Mouse (Mus musculus): ENCODE data around the gene Reep3.
"Not testable (repeated sequence)": the region's sequence is repeated elsewhere in the genome, so short reads cannot be mapped to it uniquely, and the experiment has no call there.

Gene Reep3

GRCm38 (mm10) chr10:67096621-67097436, at the start of gene Reep3:
Gene Reep3, minus strand, starts transcription at chr10:67096945.
- DNase-seq (ENCODE audit: low spot score in 2 of 2), result peak; percentile 77 to 80

- no peak for DNase-seq (ENCODE audit: low spot score in 2 of 2)
These were observed 48.9 kb upstream of the Reep3 start for GRCm38 (mm10) chr10:67145623-67146022.

GRCm38 (mm10) chr10:67144269-67144668, 47.5 kb upstream of the Reep3 start:
- DNase-seq (ENCODE audit: low spot score in 2 of 2), result no peak

- no peak for DNase-seq (ENCODE audit: low spot score in 2 of 2)
These were observed 46.9 kb upstream of the Reep3 start for GRCm38 (mm10) chr10:67143661-67144060.

- DNase-seq (ENCODE audit: low spot score in 2 of 2), result no peak
These were observed 40.7 kb upstream of the Reep3 start for GRCm38 (mm10) chr10:67137437-67137836.

- DNase-seq (ENCODE audit: low spot score in 2 of 2), result no peak
These were observed 37.6 kb upstream of the Reep3 start for GRCm38 (mm10) chr10:67134322-67134721.

- no peak for DNase-seq (ENCODE audit: low spot score in 2 of 2)
These were observed 35.0 kb upstream of the Reep3 start for GRCm38 (mm10) chr10:67131709-67132108.

GRCm38 (mm10) chr10:67129531-67129930, 32.8 kb upstream of the Reep3 start:
- no peak for DNase-seq (ENCODE audit: low spot score in 2 of 2)

GRCm38 (mm10) chr10:67126859-67127758, 30.4 kb upstream of the Reep3 start:
- peak; percentile 29 to 42 for DNase-seq (ENCODE audit: low spot score in 2 of 2)

- DNase-seq (ENCODE audit: low spot score in 2 of 2), result no peak
These were observed 29.5 kb upstream of the Reep3 start for GRCm38 (mm10) chr10:67126061-67126858.

- DNase-seq (ENCODE audit: low spot score in 2 of 2), result no peak
These were observed 27.4 kb upstream of the Reep3 start for GRCm38 (mm10) chr10:67124156-67124555.

- no peak for DNase-seq (ENCODE audit: low spot score in 2 of 2)
These were observed 27.0 kb upstream of the Reep3 start for GRCm38 (mm10) chr10:67123756-67124155.

GRCm38 (mm10) chr10:67120640-67121039, 23.9 kb upstream of the Reep3 start:
- no peak for DNase-seq (ENCODE audit: low spot score in 2 of 2)

GRCm38 (mm10) chr10:67120180-67120579, 23.4 kb upstream of the Reep3 start:
- no peak for DNase-seq (ENCODE audit: low spot score in 2 of 2)

- no peak for DNase-seq (ENCODE audit: low spot score in 2 of 2)
These were observed 22.5 kb upstream of the Reep3 start for GRCm38 (mm10) chr10:67119291-67119690.

GRCm38 (mm10) chr10:67116251-67116650, 19.5 kb upstream of the Reep3 start:
- no peak for DNase-seq (ENCODE audit: low spot score in 2 of 2)

- no peak for DNase-seq (ENCODE audit: low spot score in 2 of 2)
These were observed 18.9 kb upstream of the Reep3 start for GRCm38 (mm10) chr10:67115666-67116091.

- no peak for DNase-seq (ENCODE audit: low spot score in 2 of 2)
These were observed 18.4 kb upstream of the Reep3 start for GRCm38 (mm10) chr10:67115115-67115514.

GRCm38 (mm10) chr10:67113833-67114232, 17.1 kb upstream of the Reep3 start:
- DNase-seq (ENCODE audit: low spot score in 2 of 2), result no peak

GRCm38 (mm10) chr10:67112967-67113366, 16.2 kb upstream of the Reep3 start:
- not testable (repeated sequence) for DNase-seq (ENCODE audit: low spot score in 2 of 2)

GRCm38 (mm10) chr10:67111799-67112177, 15.0 kb upstream of the Reep3 start:
- no peak for DNase-seq (ENCODE audit: low spot score in 2 of 2)
